Mouse (Mus musculus) lung, postnatal 0 days (tissue): ENCODE results near the gene Cd200r1.

Source experiments
- CTCF ChIP-seq: IDR thresholded peaks from 2 replicates; pipeline ENCODE4 v1.5.1; 2016; ENCODE audit warnings: antibody characterized with exemption, mild to moderate bottlenecking
- EP300 ChIP-seq: IDR thresholded peaks from 2 replicates; pipeline ENCODE4 v1.6.1; 2016; ENCODE audit warnings: antibody characterized with exemption, mild to moderate bottlenecking, control low read depth

- TF ChIP-seq CTCF (no peak), EP300 (no peak)
Measured at GRCm38 (mm10) chr16:44820545-44820944, 55.0 kb downstream of the Cd200r1 start.
